Mouse (Mus musculus): ENCODE data around the gene Adk. TPM values are rescaled to one million over a fixed set of nuclear protein-coding genes. Genes with fewer than 3 reads are reported as not detected.

The Adk gene
- total RNA-seq, 1 experiment, result 164 TPM

GRCm38 (mm10) chr14:21200850-21201249, 148.5 kb downstream of the Adk start:
- Histone ChIP-seq H3K4me3 (ENCODE audit: insufficient read depth in 1 of 2, low read depth in 1 of 2, low read length in 2 of 2, poor library complexity in 1 of 2, severe bottlenecking in 1 of 2) (no peak overlapping the region), H3K27ac (ENCODE audit: insufficient read depth, low read depth, low read length, poor library complexity, severe bottlenecking) (no peak overlapping the region), H3K9ac (ENCODE audit: insufficient read depth, low read depth, low read length, poor library complexity, severe bottlenecking) (no peak overlapping the region), H3K9me3 (ENCODE audit: control insufficient read depth, insufficient read depth, low read depth, low read length) (no peaks in the 10 kb centered on the region), H3K36me3 (ENCODE audit: control insufficient read depth, insufficient read depth, low read length, poor library complexity, severe bottlenecking) (no peaks in the 10 kb centered on the region), H3K4me1 (ENCODE audit: control insufficient read depth in 2 of 2, insufficient read depth in 2 of 2, low read length in 2 of 2, poor library complexity in 1 of 2) (no peaks in the 10 kb centered on the region)
- no peak for DNase-seq (ENCODE audit: low read depth, low spot score)
- in situ Hi-C loops (cut with MboI; ENCODE audit: low sequenced_read_pairs in 2 of 2, unreplicated experiment in 2 of 2), result no loop called here
- no peak for TF ChIP-seq ZNF384 (IDR thresholded peaks at IDR 0.05; ENCODE audit: low read depth, low read length)
- no peak for TF ChIP-seq MAFK (IDR thresholded peaks at IDR 0.05; ENCODE audit: insufficient read depth, low read depth, low read length)
- no peak for TF ChIP-seq HCFC1 (IDR thresholded peaks at IDR 0.05; ENCODE audit: borderline replicate concordance, insufficient read depth, low read length)
- no peak for TF ChIP-seq CHD2 (IDR thresholded peaks at IDR 0.05; ENCODE audit: low read depth, low read length)
- no peak for TF ChIP-seq ZC3H11A (IDR thresholded peaks at IDR 0.05; ENCODE audit: borderline replicate concordance, low read depth, low read length)

DNA sequence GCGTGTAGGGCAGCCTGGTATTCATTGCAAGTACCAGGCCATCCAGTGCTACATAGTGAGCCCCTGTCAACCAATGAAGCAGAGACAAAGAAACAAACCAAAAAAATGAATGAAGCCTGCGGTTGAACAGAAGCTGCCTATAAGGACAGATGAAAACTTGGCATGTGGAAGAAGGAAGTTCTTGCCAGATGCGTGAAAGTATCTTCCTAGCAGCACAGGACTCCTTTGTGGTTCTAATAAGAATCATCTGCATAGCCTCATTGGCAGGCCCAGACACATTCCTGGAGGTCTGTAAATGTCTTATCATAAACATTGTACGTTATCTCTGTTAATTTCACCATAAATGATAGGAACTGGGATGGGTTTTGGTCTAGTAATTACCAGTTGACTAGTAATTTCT, 154.1 kb downstream of the Adk start:
- no peak overlapping the region for H3K4me3 ChIP-seq (ENCODE audit: insufficient read depth in 1 of 2, low read depth in 1 of 2, low read length in 2 of 2, poor library complexity in 1 of 2, severe bottlenecking in 1 of 2)
- H3K36me3 ChIP-seq (ENCODE audit: control insufficient read depth, insufficient read depth, low read length, poor library complexity, severe bottlenecking), result no peaks in the 10 kb centered on the region
- no peaks in the 10 kb centered on the region for H3K9me3 ChIP-seq (ENCODE audit: control insufficient read depth, insufficient read depth, low read depth, low read length)
- no peak overlapping the region for H3K9ac ChIP-seq (ENCODE audit: insufficient read depth, low read depth, low read length, poor library complexity, severe bottlenecking)
- no peak overlapping the region for H3K27ac ChIP-seq (ENCODE audit: insufficient read depth, low read depth, low read length, poor library complexity, severe bottlenecking)
- no peak for DNase-seq (ENCODE audit: low read depth, low spot score)
- in situ Hi-C loops (cut with MboI; ENCODE audit: low sequenced_read_pairs in 2 of 2, unreplicated experiment in 2 of 2), result no loop called here
- TF ChIP-seq ZNF384 (IDR thresholded peaks at IDR 0.05; ENCODE audit: low read depth, low read length), result no peak
- TF ChIP-seq ZC3H11A (IDR thresholded peaks at IDR 0.05; ENCODE audit: borderline replicate concordance, low read depth, low read length), result no peak
- no peak for TF ChIP-seq HCFC1 (IDR thresholded peaks at IDR 0.05; ENCODE audit: borderline replicate concordance, insufficient read depth, low read length)
- no peak for TF ChIP-seq CHD2 (IDR thresholded peaks at IDR 0.05; ENCODE audit: low read depth, low read length)
- no peak for TF ChIP-seq MAFK (IDR thresholded peaks at IDR 0.05; ENCODE audit: insufficient read depth, low read depth, low read length)
- H3K4me1 ChIP-seq (ENCODE audit: control insufficient read depth in 2 of 2, insufficient read depth in 2 of 2, low read length in 2 of 2, poor library complexity in 1 of 2), result no peaks in the 10 kb centered on the region

DNA sequence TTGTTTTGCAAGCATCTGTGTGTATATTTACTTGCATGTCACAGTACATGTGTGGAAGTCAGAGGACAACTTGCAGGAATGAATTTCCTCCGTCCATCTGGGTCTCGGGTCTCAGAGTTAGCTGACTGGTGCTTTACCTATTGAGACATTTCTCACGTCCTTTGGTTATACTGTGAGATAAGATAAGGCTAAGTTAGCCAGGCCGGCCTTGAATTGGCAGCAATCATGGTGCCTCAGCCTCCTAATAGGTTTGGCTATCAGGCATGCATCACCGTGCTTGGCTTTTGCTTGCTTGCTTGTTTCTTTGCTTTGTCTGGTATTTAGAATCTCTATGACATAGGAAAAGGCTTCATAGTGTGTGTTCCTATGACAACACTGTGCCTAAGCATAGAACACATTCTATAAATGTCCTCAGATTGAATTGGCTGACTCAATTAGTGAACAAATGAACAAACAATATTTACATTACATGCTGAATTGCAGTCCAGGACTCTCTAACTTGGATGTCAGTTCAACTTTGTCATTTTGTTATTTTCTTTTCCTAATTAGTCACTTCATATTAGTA, 169.3 kb downstream of the Adk start:
- in situ Hi-C loops (cut with MboI; ENCODE audit: low sequenced_read_pairs in 2 of 2, unreplicated experiment in 2 of 2), result no loop called here
- DNase-seq (ENCODE audit: low read depth, low spot score), result no peak
- no peak overlapping the region for H3K4me3 ChIP-seq (ENCODE audit: insufficient read depth in 1 of 2, low read depth in 1 of 2, low read length in 2 of 2, poor library complexity in 1 of 2, severe bottlenecking in 1 of 2)
- no peaks in the 10 kb centered on the region for H3K36me3 ChIP-seq (ENCODE audit: control insufficient read depth, insufficient read depth, low read length, poor library complexity, severe bottlenecking)
- no peaks in the 10 kb centered on the region for H3K9me3 ChIP-seq (ENCODE audit: control insufficient read depth, insufficient read depth, low read depth, low read length)
- no peak overlapping the region for H3K9ac ChIP-seq (ENCODE audit: insufficient read depth, low read depth, low read length, poor library complexity, severe bottlenecking)
- no peak overlapping the region for H3K27ac ChIP-seq (ENCODE audit: insufficient read depth, low read depth, low read length, poor library complexity, severe bottlenecking)
- H3K4me1 ChIP-seq (ENCODE audit: control insufficient read depth in 2 of 2, insufficient read depth in 2 of 2, low read length in 2 of 2, poor library complexity in 1 of 2), result no peaks in the 10 kb centered on the region
- TF ChIP-seq MAFK (IDR thresholded peaks at IDR 0.05; ENCODE audit: insufficient read depth, low read depth, low read length) (no peak), ZNF384 (IDR thresholded peaks at IDR 0.05; ENCODE audit: low read depth, low read length) (no peak), HCFC1 (IDR thresholded peaks at IDR 0.05; ENCODE audit: borderline replicate concordance, insufficient read depth, low read length) (no peak), CHD2 (IDR thresholded peaks at IDR 0.05; ENCODE audit: low read depth, low read length) (no peak), ZC3H11A (IDR thresholded peaks at IDR 0.05; ENCODE audit: borderline replicate concordance, low read depth, low read length) (no peak)

DNA sequence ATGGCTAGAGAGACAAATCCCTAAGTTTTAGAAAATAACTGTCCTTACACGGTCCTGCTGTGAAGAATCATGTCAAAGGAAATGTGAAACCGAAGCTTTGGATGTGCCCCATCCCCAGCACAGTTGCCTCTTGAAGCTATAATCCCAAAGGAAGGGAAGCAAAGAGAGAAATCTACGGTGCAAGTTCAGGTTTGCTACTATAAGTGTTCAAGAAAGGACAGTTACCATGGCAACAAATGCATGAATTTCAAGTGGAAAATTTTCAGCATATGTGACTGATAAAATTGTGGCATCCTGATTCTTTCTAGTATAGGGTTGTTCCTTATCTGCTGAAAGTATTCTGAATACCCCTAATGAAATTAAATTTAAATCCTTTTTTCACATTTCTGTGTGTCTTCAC, 169.8 kb downstream of the Adk start:
- no peaks in the 10 kb centered on the region for H3K36me3 ChIP-seq (ENCODE audit: control insufficient read depth, insufficient read depth, low read length, poor library complexity, severe bottlenecking)
- H3K4me3 ChIP-seq (ENCODE audit: insufficient read depth in 1 of 2, low read depth in 1 of 2, low read length in 2 of 2, poor library complexity in 1 of 2, severe bottlenecking in 1 of 2), result no peak overlapping the region
- H3K9me3 ChIP-seq (ENCODE audit: control insufficient read depth, insufficient read depth, low read depth, low read length), result no peaks in the 10 kb centered on the region
- no peak overlapping the region for H3K27ac ChIP-seq (ENCODE audit: insufficient read depth, low read depth, low read length, poor library complexity, severe bottlenecking)
- no peak overlapping the region for H3K9ac ChIP-seq (ENCODE audit: insufficient read depth, low read depth, low read length, poor library complexity, severe bottlenecking)
- TF ChIP-seq CHD2 (IDR thresholded peaks at IDR 0.05; ENCODE audit: low read depth, low read length), result no peak
- TF ChIP-seq ZNF384 (IDR thresholded peaks at IDR 0.05; ENCODE audit: low read depth, low read length), result no peak
- no peak for TF ChIP-seq MAFK (IDR thresholded peaks at IDR 0.05; ENCODE audit: insufficient read depth, low read depth, low read length)
- TF ChIP-seq ZC3H11A (IDR thresholded peaks at IDR 0.05; ENCODE audit: borderline replicate concordance, low read depth, low read length), result no peak
- TF ChIP-seq HCFC1 (IDR thresholded peaks at IDR 0.05; ENCODE audit: borderline replicate concordance, insufficient read depth, low read length), result no peak
- H3K4me1 ChIP-seq (ENCODE audit: control insufficient read depth in 2 of 2, insufficient read depth in 2 of 2, low read length in 2 of 2, poor library complexity in 1 of 2), result no peaks in the 10 kb centered on the region
- no peak for DNase-seq (ENCODE audit: low read depth, low spot score)
- in situ Hi-C loops (cut with MboI; ENCODE audit: low sequenced_read_pairs in 2 of 2, unreplicated experiment in 2 of 2), result no loop called here

DNA sequence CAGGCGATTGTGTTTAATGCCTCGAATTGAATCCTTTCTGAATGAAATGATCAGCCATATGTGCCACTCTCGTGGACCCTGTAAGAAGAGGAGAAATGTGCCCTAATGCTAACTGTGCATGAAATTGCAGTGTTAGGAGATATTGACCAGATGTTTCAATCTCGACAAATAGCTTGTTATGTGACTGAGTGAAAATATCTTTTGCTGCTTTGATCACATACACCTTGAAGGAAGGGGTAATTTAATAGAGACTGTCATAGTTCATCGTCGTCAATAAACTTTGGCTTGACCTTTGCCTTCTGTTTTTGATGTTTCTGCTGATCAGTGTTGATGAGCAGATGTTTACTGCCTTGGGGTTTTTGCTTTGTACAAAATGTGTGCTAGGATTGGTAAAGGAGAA, 171.1 kb downstream of the Adk start:
- Histone ChIP-seq H3K9me3 (ENCODE audit: control insufficient read depth, insufficient read depth, low read depth, low read length) (no peaks in the 10 kb centered on the region), H3K27ac (ENCODE audit: insufficient read depth, low read depth, low read length, poor library complexity, severe bottlenecking) (no peak overlapping the region), H3K9ac (ENCODE audit: insufficient read depth, low read depth, low read length, poor library complexity, severe bottlenecking) (no peak overlapping the region), H3K4me1 (ENCODE audit: control insufficient read depth in 2 of 2, insufficient read depth in 2 of 2, low read length in 2 of 2, poor library complexity in 1 of 2) (no peaks in the 10 kb centered on the region), H3K36me3 (ENCODE audit: control insufficient read depth, insufficient read depth, low read length, poor library complexity, severe bottlenecking) (no peaks in the 10 kb centered on the region), H3K4me3 (ENCODE audit: insufficient read depth in 1 of 2, low read depth in 1 of 2, low read length in 2 of 2, poor library complexity in 1 of 2, severe bottlenecking in 1 of 2) (no peak overlapping the region)
- TF ChIP-seq ZNF384 (IDR thresholded peaks at IDR 0.05; ENCODE audit: low read depth, low read length), result no peak
- TF ChIP-seq MAFK (IDR thresholded peaks at IDR 0.05; ENCODE audit: insufficient read depth, low read depth, low read length), result no peak
- no peak for TF ChIP-seq ZC3H11A (IDR thresholded peaks at IDR 0.05; ENCODE audit: borderline replicate concordance, low read depth, low read length)
- TF ChIP-seq HCFC1 (IDR thresholded peaks at IDR 0.05; ENCODE audit: borderline replicate concordance, insufficient read depth, low read length), result no peak
- no peak for TF ChIP-seq CHD2 (IDR thresholded peaks at IDR 0.05; ENCODE audit: low read depth, low read length)
- in situ Hi-C loops (cut with MboI; ENCODE audit: low sequenced_read_pairs in 2 of 2, unreplicated experiment in 2 of 2), result no loop called here
- DNase-seq (ENCODE audit: low read depth, low spot score), result no peak
